Mouse (Mus musculus): ENCODE data around the gene Serpina3a. TPM values are rescaled to one million over a fixed set of nuclear protein-coding genes. Genes with fewer than 3 reads are reported as not detected.

The Serpina3a gene
- total and polyA plus RNA-seq, 3 experiments: not detected

GRCm38 (mm10) chr12:104072286-104072685 is 40.2 kb upstream of the Serpina3a start:
- Histone ChIP-seq H3K9me3 (replicated peaks; ENCODE audit: insufficient read depth, low read length) (no peaks in the 10 kb centered on the region), H3K79me2 (ENCODE audit: control insufficient read depth, insufficient read depth, low read length, poor library complexity) (no peaks in the 10 kb centered on the region), H3K4me1 (ENCODE audit: control insufficient read depth in 1 of 2, insufficient read depth in 2 of 2, low read length in 2 of 2) (no peaks in the 10 kb centered on the region), H3K4me3 (ENCODE audit: control insufficient read depth in 1 of 2, insufficient read depth in 1 of 2, low read depth in 2 of 2, low read length in 2 of 2) (no peak overlapping the region), H3K36me3 (ENCODE audit: control insufficient read depth in 1 of 2, insufficient read depth in 2 of 2, low read length in 2 of 2) (no peaks in the 10 kb centered on the region), H3K27me3 (ENCODE audit: control insufficient read depth in 1 of 2, insufficient read depth in 2 of 2, low read length in 2 of 2) (no peaks in the 10 kb centered on the region), H3K9ac (ENCODE audit: control insufficient read depth, low read depth, low read length, poor library complexity, severe bottlenecking) (no peak overlapping the region), H3K27ac (ENCODE audit: control insufficient read depth, low read depth, low read length) (no peak overlapping the region)
- no peak for TF ChIP-seq ZMIZ1 (IDR thresholded peaks at IDR 0.05; ENCODE audit: low read depth, low read length)
- DNase-seq (ENCODE audit: low read depth, low spot score): no peak

DNA sequence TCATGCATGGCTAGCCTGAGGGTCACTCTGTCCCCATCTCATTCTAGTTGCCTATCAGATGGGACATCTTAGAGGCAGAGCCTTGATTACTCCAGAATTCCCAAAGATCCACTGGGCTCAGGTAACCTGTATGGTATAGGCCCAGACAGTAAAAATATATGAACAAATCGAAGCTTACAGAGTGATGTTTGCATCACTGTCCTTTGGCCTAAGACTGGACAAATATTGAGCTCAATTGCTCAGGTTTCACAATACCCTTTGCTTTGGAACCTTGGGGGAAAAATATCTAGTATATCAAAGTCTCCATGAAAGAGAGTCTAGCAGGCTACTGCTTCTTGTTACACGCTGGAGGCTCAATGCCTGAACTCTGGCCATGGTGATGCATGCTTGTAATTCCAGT is 22.4 kb upstream of the Serpina3a start:
- Histone ChIP-seq H3K79me2 (ENCODE audit: control insufficient read depth, insufficient read depth, low read length, poor library complexity) (no peaks in the 10 kb centered on the region), H3K9me3 (replicated peaks; ENCODE audit: insufficient read depth, low read length) (no peaks in the 10 kb centered on the region), H3K4me3 (ENCODE audit: control insufficient read depth in 1 of 2, insufficient read depth in 1 of 2, low read depth in 2 of 2, low read length in 2 of 2) (no peak overlapping the region), H3K27me3 (ENCODE audit: control insufficient read depth in 1 of 2, insufficient read depth in 2 of 2, low read length in 2 of 2) (no peaks in the 10 kb centered on the region), H3K9ac (ENCODE audit: control insufficient read depth, low read depth, low read length, poor library complexity, severe bottlenecking) (no peak overlapping the region), H3K36me3 (ENCODE audit: control insufficient read depth in 1 of 2, insufficient read depth in 2 of 2, low read length in 2 of 2) (no peaks in the 10 kb centered on the region), H3K27ac (ENCODE audit: control insufficient read depth, low read depth, low read length) (no peak overlapping the region), H3K4me1 (ENCODE audit: control insufficient read depth in 1 of 2, insufficient read depth in 2 of 2, low read length in 2 of 2) (no peaks in the 10 kb centered on the region)
- DNase-seq (ENCODE audit: low read depth, low spot score): no peak
- TF ChIP-seq SMC3 (IDR thresholded peaks at IDR 0.05; ENCODE audit: low read depth, low read length) (no peak), MYC (IDR thresholded peaks at IDR 0.05; ENCODE audit: low read depth, low read length) (no peak), MAZ (IDR thresholded peaks at IDR 0.05; ENCODE audit: low read depth, low read length) (no peak), MXI1 (IDR thresholded peaks at IDR 0.05; ENCODE audit: low read depth, low read length) (no peak), BHLHE40 (IDR thresholded peaks at IDR 0.05; ENCODE audit: borderline replicate concordance, low read depth, low read length) (no peak), MEF2A (IDR thresholded peaks at IDR 0.05; ENCODE audit: extremely low read depth, insufficient replicate concordance, low read depth, low read length, poor library complexity, severe bottlenecking) (no peak), MYB (IDR thresholded peaks at IDR 0.05; ENCODE audit: low read depth, low read length) (no peak), POLR2AphosphoS2 (IDR thresholded peaks at IDR 0.05; ENCODE audit: low read length) (no peak), CTCF (IDR thresholded peaks at IDR 0.05 in 2 of 3, conservative IDR thresholded peaks at IDR 0.05 in 1 of 3; ENCODE audit: control insufficient read depth in 1 of 3, insufficient read depth in 1 of 3, low read depth in 2 of 3, low read length in 3 of 3, poor library complexity in 1 of 3, severe bottlenecking in 1 of 3) (no peak), USF2 (IDR thresholded peaks at IDR 0.05; ENCODE audit: borderline replicate concordance in 1 of 2, insufficient read depth in 1 of 2, low read depth in 1 of 2, low read length in 2 of 2) (no peak), ZMIZ1 (IDR thresholded peaks at IDR 0.05; ENCODE audit: low read depth, low read length) (no peak), ZNF384 (IDR thresholded peaks at IDR 0.05; ENCODE audit: low read depth, low read length) (no peak), GATA1 (IDR thresholded peaks at IDR 0.05; ENCODE audit: low read depth, low read length) (no peak), ELF1 (IDR thresholded peaks at IDR 0.05; ENCODE audit: low read depth, low read length) (no peak), MAX (IDR thresholded peaks at IDR 0.05; ENCODE audit: low read length) (no peak)

GRCm38 (mm10) chr12:104091303-104091702 is 21.2 kb upstream of the Serpina3a start:
- H3K9me3 ChIP-seq (replicated peaks; ENCODE audit: insufficient read depth, low read length): no peaks in the 10 kb centered on the region
- H3K79me2 ChIP-seq (ENCODE audit: control insufficient read depth, insufficient read depth, low read length, poor library complexity): no peaks in the 10 kb centered on the region
- H3K4me1 ChIP-seq (ENCODE audit: control insufficient read depth in 1 of 2, insufficient read depth in 2 of 2, low read length in 2 of 2): no peaks in the 10 kb centered on the region
- no peaks in the 10 kb centered on the region for H3K27me3 ChIP-seq (ENCODE audit: control insufficient read depth in 1 of 2, insufficient read depth in 2 of 2, low read length in 2 of 2)
- no peak overlapping the region for H3K27ac ChIP-seq (ENCODE audit: control insufficient read depth, low read depth, low read length)
- H3K4me3 ChIP-seq (ENCODE audit: control insufficient read depth in 1 of 2, insufficient read depth in 1 of 2, low read depth in 2 of 2, low read length in 2 of 2): no peak overlapping the region
- no peak for TF ChIP-seq ZC3H11A (IDR thresholded peaks at IDR 0.05; ENCODE audit: low read depth, low read length)
- TF ChIP-seq MYC (IDR thresholded peaks at IDR 0.05; ENCODE audit: low read depth, low read length): no peak
- TF ChIP-seq MAFK (IDR thresholded peaks at IDR 0.05; ENCODE audit: borderline replicate concordance, low read depth, low read length): no peak
- TF ChIP-seq TAL1 (IDR thresholded peaks at IDR 0.05; ENCODE audit: low read length): no peak
- TF ChIP-seq CHD1 (IDR thresholded peaks at IDR 0.05; ENCODE audit: low read depth, low read length): no peak
- no peak for TF ChIP-seq JUND (IDR thresholded peaks at IDR 0.05; ENCODE audit: low read depth, low read length)
- TF ChIP-seq MAX (IDR thresholded peaks at IDR 0.05; ENCODE audit: low read length): no peak
- TF ChIP-seq CTCF (IDR thresholded peaks at IDR 0.05 in 2 of 3, conservative IDR thresholded peaks at IDR 0.05 in 1 of 3; ENCODE audit: control insufficient read depth in 1 of 3, insufficient read depth in 1 of 3, low read depth in 2 of 3, low read length in 3 of 3, poor library complexity in 1 of 3, severe bottlenecking in 1 of 3): no peak
- TF ChIP-seq E2F4 (IDR thresholded peaks at IDR 0.05; ENCODE audit: borderline replicate concordance, low read depth, low read length): no peak
- no peak for TF ChIP-seq RCOR1 (IDR thresholded peaks at IDR 0.05; ENCODE audit: low read depth, low read length)
- no peaks in the 10 kb centered on the region for H3K36me3 ChIP-seq (ENCODE audit: control insufficient read depth in 1 of 2, insufficient read depth in 2 of 2, low read length in 2 of 2)
- no peak for DNase-seq (ENCODE audit: low read depth, low spot score)
- H3K9ac ChIP-seq (ENCODE audit: control insufficient read depth, low read depth, low read length, poor library complexity, severe bottlenecking): no peak overlapping the region
